Mouse (Mus musculus): ENCODE results near the gene Zwilch. TPM values are rescaled to one million over a fixed set of nuclear protein-coding genes. Genes with fewer than 3 reads are reported as not detected.
"Not testable (repeated sequence)": the region's sequence is repeated elsewhere in the genome, so short reads cannot be mapped to it uniquely, and the experiment has no call there.

The Zwilch gene
- total RNA-seq, 4 experiments from 2014 or later = 0.13 to 0.44 (median 0.37) TPM

GRCm38 (mm10) chr9:64178974-64179646, 6.2 kb upstream of the Zwilch start, which contains the start of gene Snapc5:
Gene Snapc5 (plus strand): TSS chr9:64179274.
- DNase-seq (ENCODE audit: low spot score in 2 of 2) = peak; percentile 83

- DNase-seq (ENCODE audit: low spot score in 2 of 2) = no peak
These were observed 5.7 kb upstream of the Zwilch start for GRCm38 (mm10) chr9:64178610-64178973.

- DNase-seq (ENCODE audit: low spot score in 2 of 2) = no peak
These were observed 2.5 kb upstream of the Zwilch start for GRCm38 (mm10) chr9:64175378-64175777.

- no peak for DNase-seq (ENCODE audit: low spot score in 2 of 2)
These were observed 1.9 kb upstream of the Zwilch start for GRCm38 (mm10) chr9:64174766-64175165.

- no peak for DNase-seq (ENCODE audit: low spot score in 2 of 2)
These were observed 1.4 kb upstream of the Zwilch start for GRCm38 (mm10) chr9:64174341-64174740.

- no peak for DNase-seq (ENCODE audit: low spot score in 2 of 2)
These were observed 839 bp upstream of the Zwilch start for GRCm38 (mm10) chr9:64173666-64174220.

GRCm38 (mm10) chr9:64172145-64172815, 624 bp downstream of the Zwilch start:
- DNase-seq (ENCODE audit: low spot score in 2 of 2) = no peak

GRCm38 (mm10) chr9:64169967-64170366, 2.9 kb downstream of the Zwilch start:
- not testable (repeated sequence) for DNase-seq (ENCODE audit: low spot score in 2 of 2)

- no peak for DNase-seq (ENCODE audit: low spot score in 2 of 2)
These were observed 12.4 kb downstream of the Zwilch start for GRCm38 (mm10) chr9:64160471-64160870.

GRCm38 (mm10) chr9:64156641-64157040, 16.3 kb downstream of the Zwilch start:
- DNase-seq (ENCODE audit: low spot score in 2 of 2) = no peak

- no peak for DNase-seq (ENCODE audit: low spot score in 2 of 2)
These were observed 33.0 kb downstream of the Zwilch start for GRCm38 (mm10) chr9:64139879-64140278.

GRCm38 (mm10) chr9:64138896-64139295, 34.0 kb downstream of the Zwilch start:
- DNase-seq (ENCODE audit: low spot score in 2 of 2) = peak; percentile 24 to 35

GRCm38 (mm10) chr9:64131623-64132022, 41.3 kb downstream of the Zwilch start:
- no peak for DNase-seq (ENCODE audit: low spot score in 2 of 2)

- DNase-seq (ENCODE audit: low spot score in 2 of 2) = no peak
These were observed 46.8 kb downstream of the Zwilch start for GRCm38 (mm10) chr9:64126121-64126520.

- DNase-seq (ENCODE audit: low spot score in 2 of 2) = peak; percentile 39 to 71
These were observed 47.6 kb downstream of the Zwilch start for GRCm38 (mm10) chr9:64125307-64125706.

- not testable (repeated sequence) for DNase-seq (ENCODE audit: low spot score in 2 of 2)
These were observed 48.1 kb downstream of the Zwilch start for GRCm38 (mm10) chr9:64124846-64125245.

- DNase-seq (ENCODE audit: low spot score in 2 of 2) = no peak
These were observed 50.3 kb downstream of the Zwilch start for GRCm38 (mm10) chr9:64122601-64123000.

GRCm38 (mm10) chr9:64120584-64121277, 52.2 kb downstream of the Zwilch start:
- DNase-seq (ENCODE audit: low spot score in 2 of 2) = no peak

- DNase-seq (ENCODE audit: low spot score in 2 of 2) = peak in 1 of 2 experiments; percentile 38
These were observed 53.0 kb downstream of the Zwilch start for GRCm38 (mm10) chr9:64119898-64120297.

- no peak for DNase-seq (ENCODE audit: low spot score in 2 of 2)
These were observed 56.0 kb downstream of the Zwilch start, which contains the start of gene Lctl for GRCm38 (mm10) chr9:64116876-64117275. Gene Lctl (plus strand): TSS chr9:64117147.

- no peak for DNase-seq (ENCODE audit: low spot score in 2 of 2)
These were observed 57.1 kb downstream of the Zwilch start for GRCm38 (mm10) chr9:64115756-64116155.

GRCm38 (mm10) chr9:64114646-64115045, 58.3 kb downstream of the Zwilch start:
- DNase-seq (ENCODE audit: low spot score in 2 of 2) = no peak

All from gastrocnemius, adult 8-10 months (tissue).